Comparison of ENCODE assay signal across 11 mouse cellular contexts in the genomic region with DNA sequence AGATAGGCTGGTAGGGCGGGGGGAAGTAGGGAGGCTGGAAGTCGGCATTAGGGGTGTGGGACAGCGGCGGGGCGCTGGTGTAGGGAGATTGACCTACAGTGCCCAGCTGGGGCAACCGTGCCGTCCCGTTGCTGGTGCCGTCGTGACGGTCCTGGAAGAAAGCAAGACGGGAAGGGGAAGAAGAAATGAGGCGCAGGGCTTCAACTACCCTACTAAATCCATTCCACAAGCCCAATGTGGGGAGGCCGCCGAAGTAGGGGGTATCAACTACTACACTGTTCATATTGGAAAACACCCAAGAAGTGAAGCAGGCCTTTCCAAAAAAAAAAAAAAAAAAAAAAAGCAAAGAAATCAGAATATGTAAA. TPM values are rescaled to one million over a fixed set of nuclear protein-coding genes. Genes with fewer than 3 reads are reported as not detected.
DNase-seq lines count a peak whose midpoint lies in the region; ATAC-seq and TF ChIP-seq lines count a peak whose summit lies in the region.
"Had no signal": no experiment of that assay in that cellular context is flagged by ENCODE, and none has a peak within 500 bp of the region (broad histone marks: within the 10 kb centered on the region; RNA-seq: fewer than 3 reads in every experiment).

No protein-coding gene starts in this region.

- peak overlapping the region; percentile 34 for H3K4me3 ChIP-seq in cerebellum, adult 2 months (replicated peaks; ENCODE audit: insufficient read depth, low read depth, low read length)
- H3K4me3 ChIP-seq in neural tube, embryonic 11.5 days (ENCODE audit: low read depth, low read length): peak overlapping the region; percentile 53
- peak overlapping the region; percentile 44 for H3K4me3 ChIP-seq in midbrain, embryonic 10.5 days
- H3K4me3 ChIP-seq: liver, embryonic 13.5 days had no signal

- 0 out of 2 replicates have a peak, but pooled peaks cover 3% of the 10 kb centered on the region for H3K4me1 ChIP-seq in cerebellum, adult 2 months (ENCODE audit: control insufficient read depth, insufficient read depth, low read length)
- H3K4me1 ChIP-seq in neural tube, embryonic 11.5 days (ENCODE audit: control insufficient read depth, insufficient read depth, low read length): no peaks in the 10 kb centered on the region
- peaks cover 38% of the 10 kb centered on the region for H3K4me1 ChIP-seq in midbrain, embryonic 10.5 days

- H3K9ac ChIP-seq in neural tube, embryonic 11.5 days (ENCODE audit: low read length): peak overlapping the region; percentile 57
- H3K9ac ChIP-seq: liver, embryonic 13.5 days had no signal

- WGBS in cerebellum, adult 2 months: 3% methylated on average over 15 of the region's 15 CpGs
- WGBS in neural tube, embryonic 11.5 days: 0% methylated on average over 14 of the region's 15 CpGs
- WGBS in midbrain, embryonic 10.5 days: under 1% methylated on average over 15 of the region's 15 CpGs

- H3K27me3 ChIP-seq in cerebellum, adult 2 months (ENCODE audit: control insufficient read depth, insufficient read depth, low read length): peaks cover 2% of the 10 kb centered on the region; the same call in 1 of the 2 replicates
- H3K27me3 ChIP-seq in neural tube, embryonic 11.5 days (ENCODE audit: control insufficient read depth, insufficient read depth, low read length): peaks cover 78% of the 10 kb centered on the region
- H3K27me3 ChIP-seq in midbrain, embryonic 10.5 days (ENCODE audit: low read depth, poor library complexity, severe bottlenecking): peaks cover 100% of the 10 kb centered on the region
- H3K27me3 ChIP-seq: Patski had no signal

- TF ChIP-seq CTCF in cerebellum, adult 2 months (IDR thresholded peaks at IDR 0.05; ENCODE audit: borderline replicate concordance, insufficient read depth, low read depth, low read length): no peak

- no peak for TF ChIP-seq POLR2A in cerebellum, adult 2 months (IDR thresholded peaks at IDR 0.05; ENCODE audit: borderline replicate concordance, insufficient read depth, low read length)

- H3K27ac ChIP-seq in cerebellum, adult 2 months (ENCODE audit: insufficient read depth, low read length): no peak overlapping the region
- peak overlapping the region; percentile 64 for H3K27ac ChIP-seq in neural tube, embryonic 11.5 days (ENCODE audit: low read depth, low read length)
- no peak overlapping the region for H3K27ac ChIP-seq in midbrain, embryonic 10.5 days (replicated peaks)
- H3K27ac ChIP-seq: liver, embryonic 13.5 days had no signal

- no peak for DNase-seq in cerebellum, adult 2 months
- no peak for DNase-seq in cerebellum, adult 8-10 months
- DNase-seq in neural tube, embryonic 11.5 days (ENCODE audit: low spot score): no peak
- no peak for DNase-seq in neural tube, embryonic 10.5 days (ENCODE audit: extremely low spot score, low spot score)
- DNase-seq in midbrain, embryonic 10.5 days (ENCODE audit: low spot score): no peak
- DNase-seq in left cerebral cortex, postnatal 25 days (ENCODE audit: low spot score in 2 of 2): no peak
- DNase-seq in layer of hippocampus, adult 9-11 months: no peak
- DNase-seq in gastrocnemius, postnatal 36 days: no peak
- DNase-seq: gastrocnemius, postnatal 10 days; liver, embryonic 13.5 days had no signal

- peak overlapping the region; percentile 71 for H3K4me2 ChIP-seq in neural tube, embryonic 11.5 days (ENCODE audit: low read depth)
- H3K4me2 ChIP-seq: liver, embryonic 13.5 days had no signal

- no peak for ATAC-seq in neural tube, embryonic 11.5 days (ENCODE audit: insufficient read depth, low FRiP score, low TSS enrichment)
- ATAC-seq: Patski had no signal

- intact Hi-C loops in left cerebral cortex, postnatal 25 days (cut with DNase I): no loop called here
- intact Hi-C loops in gastrocnemius, postnatal 36 days (cut with DNase I): no loop called here

- H3K9me3 ChIP-seq in neural tube, embryonic 11.5 days (ENCODE audit: control insufficient read depth, low read length): no peaks in the 10 kb centered on the region
- no peaks in the 10 kb centered on the region for H3K9me3 ChIP-seq in midbrain, embryonic 10.5 days (replicated peaks)
- H3K9me3 ChIP-seq: liver, embryonic 13.5 days had no signal

- no peaks in the 10 kb centered on the region for H3K36me3 ChIP-seq in neural tube, embryonic 11.5 days (ENCODE audit: control insufficient read depth, insufficient read depth, low read length)
- no peaks in the 10 kb centered on the region for H3K36me3 ChIP-seq in midbrain, embryonic 10.5 days
- H3K36me3 ChIP-seq: liver, embryonic 13.5 days had no signal

RNA-seq across cellular contexts. Expression of a gene that starts 9.6 kb away (rescaled TPM):
- polyA plus RNA-seq in cerebellum, adult 2 months (2012; rRNA removed): 5.1 and 6.9 TPM in 2 replicates
- 12.9 and 13.7 TPM in 2 replicates for polyA plus RNA-seq in neural tube, embryonic 11.5 days (2014; fragmentation: Nextera tagmentation; extraction: Ambion mirVana)
- polyA plus RNA-seq in midbrain, embryonic 10.5 days (2016; fragmentation: Nextera tagmentation; extraction: Ambion mirVana): 2.3 and 2.5 TPM in 2 replicates
- total RNA-seq in left cerebral cortex, postnatal 25 days (2021): under 1 TPM; 0.50 to 0.57 TPM
- total RNA-seq in gastrocnemius, postnatal 36 days (2021): not detected
- polyA plus RNA-seq: liver, embryonic 13.5 days had no signal
